Comparison of ENCODE assay signal across 20 mouse cellular contexts in genomic region chr10:28401796-28402195, GRCm38 (mm10).
A peak's percentile ranks its signal among the peaks of the same experiment; 100 is the strongest.
DNase-seq lines count a peak whose midpoint lies in the region; ATAC-seq lines count a peak whose summit lies in the region.
"Had no signal": no experiment of that assay in that cellular context is flagged by ENCODE, and none has a peak within 500 bp of the region (broad histone marks: within the 10 kb centered on the region; RNA-seq: fewer than 3 reads in every experiment).

No protein-coding gene starts in this region.

- ATAC-seq in forebrain, embryonic 14.5 days = no peak
- no peak for ATAC-seq in forebrain, embryonic 16.5 days
- ATAC-seq: activated CD4-positive, CD25-positive, alpha-beta regulatory T cell, adult 4 months; forebrain, embryonic 15.5 days; Patski had no signal

- no peak overlapping the region for H3K4me2 ChIP-seq in forebrain, embryonic 14.5 days (ENCODE audit: low read length)
- no peak overlapping the region for H3K4me2 ChIP-seq in forebrain, embryonic 16.5 days (ENCODE audit: low read length)
- H3K4me2 ChIP-seq: embryonic facial prominence, embryonic 12.5 days; forebrain, embryonic 12.5 days; forebrain, embryonic 15.5 days had no signal

- peak; percentile 26 for DNase-seq in forebrain, embryonic 14.5 days (ENCODE audit: low spot score)
- DNase-seq in 3T3-L1 (ENCODE audit: low read depth, low spot score) (peak; percentile 76), adipocyte (ENCODE audit: low spot score) (peak; percentile 63)
- DNase-seq in fat pad, adult 2 months (ENCODE audit: extremely low read depth, low read depth, low spot score) = peak; percentile 63
- no peak for DNase-seq in cerebellum, postnatal 14 days
- DNase-seq in lung, postnatal 14 days = no peak
- DNase-seq: adrenal gland, adult 2 months; adrenal gland, postnatal 10 days; adrenal gland, postnatal 25 days; cerebellum, adult 11-12 months; cerebellum, adult 2 months; cerebellum, adult 9-10 months had no signal

- no peaks in the 10 kb centered on the region for H3K36me3 ChIP-seq in forebrain, embryonic 14.5 days (ENCODE audit: control insufficient read depth, insufficient read depth, low read length)
- no peaks in the 10 kb centered on the region for H3K36me3 ChIP-seq in forebrain, embryonic 16.5 days (ENCODE audit: control insufficient read depth, insufficient read depth)
- H3K36me3 ChIP-seq: embryonic facial prominence, embryonic 10.5 days; embryonic facial prominence, embryonic 12.5 days; forebrain, embryonic 10.5 days; forebrain, embryonic 12.5 days; forebrain, embryonic 15.5 days had no signal

- H3K4me1 ChIP-seq in forebrain, embryonic 14.5 days (ENCODE audit: control insufficient read depth, insufficient read depth, low read length) = no peaks in the 10 kb centered on the region
- H3K4me1 ChIP-seq in forebrain, embryonic 16.5 days (replicated peaks; ENCODE audit: control insufficient read depth, insufficient read depth, low read length) = no peaks in the 10 kb centered on the region
- H3K4me1 ChIP-seq: embryonic facial prominence, embryonic 10.5 days; embryonic facial prominence, embryonic 12.5 days; forebrain, embryonic 12.5 days; forebrain, embryonic 15.5 days had no signal

- no peak overlapping the region for H3K4me3 ChIP-seq in forebrain, embryonic 14.5 days (ENCODE audit: low read depth, low read length)
- H3K4me3 ChIP-seq in forebrain, embryonic 16.5 days (replicated peaks; ENCODE audit: low read length) = no peak overlapping the region
- H3K4me3 ChIP-seq: embryonic facial prominence, embryonic 10.5 days; embryonic facial prominence, embryonic 12.5 days; forebrain, embryonic 10.5 days; forebrain, embryonic 12.5 days; forebrain, embryonic 15.5 days had no signal

- no peaks in the 10 kb centered on the region for H3K9me3 ChIP-seq in forebrain, embryonic 14.5 days (replicated peaks; ENCODE audit: control insufficient read depth, low read length)
- no peaks in the 10 kb centered on the region for H3K9me3 ChIP-seq in forebrain, embryonic 16.5 days (ENCODE audit: control insufficient read depth, low read length)
- H3K9me3 ChIP-seq: embryonic facial prominence, embryonic 10.5 days; embryonic facial prominence, embryonic 12.5 days; forebrain, embryonic 10.5 days; forebrain, embryonic 12.5 days; forebrain, embryonic 15.5 days had no signal

- no peak overlapping the region for H3K9ac ChIP-seq in forebrain, embryonic 14.5 days (ENCODE audit: low read length)
- H3K9ac ChIP-seq in forebrain, embryonic 16.5 days (replicated peaks; ENCODE audit: low read depth, low read length) = no peak overlapping the region
- H3K9ac ChIP-seq: embryonic facial prominence, embryonic 12.5 days; forebrain, embryonic 12.5 days; forebrain, embryonic 15.5 days had no signal

- no peaks in the 10 kb centered on the region for H3K27me3 ChIP-seq in forebrain, embryonic 14.5 days (replicated peaks; ENCODE audit: control insufficient read depth, insufficient read depth, low read length)
- no peaks in the 10 kb centered on the region for H3K27me3 ChIP-seq in forebrain, embryonic 16.5 days (replicated peaks; ENCODE audit: control insufficient read depth, insufficient read depth, low read length)
- H3K27me3 ChIP-seq: embryonic facial prominence, embryonic 12.5 days; forebrain, embryonic 12.5 days; forebrain, embryonic 15.5 days; Patski had no signal

- H3K27ac ChIP-seq in forebrain, embryonic 14.5 days (ENCODE audit: low read depth, low read length) = no peak overlapping the region
- H3K27ac ChIP-seq in forebrain, embryonic 16.5 days (ENCODE audit: low read length) = no peak overlapping the region
- H3K27ac ChIP-seq: embryonic facial prominence, embryonic 10.5 days; embryonic facial prominence, embryonic 12.5 days; forebrain, embryonic 10.5 days; forebrain, embryonic 12.5 days; forebrain, embryonic 15.5 days had no signal

Comparison
In these comparisons a context has a peak if more than half of its experiments do, and no peak if none do; other contexts are left out.
1. DNase-seq: peak in forebrain, embryonic 14.5 days (single experiment), 3T3-L1 (single experiment), adipocyte (single experiment) and fat pad, adult 2 months (single experiment); none in cerebellum, postnatal 14 days (0 of 2) and lung, postnatal 14 days (single experiment).